Mouse (Mus musculus): ENCODE results near the gene Slc8a3.

DNA sequence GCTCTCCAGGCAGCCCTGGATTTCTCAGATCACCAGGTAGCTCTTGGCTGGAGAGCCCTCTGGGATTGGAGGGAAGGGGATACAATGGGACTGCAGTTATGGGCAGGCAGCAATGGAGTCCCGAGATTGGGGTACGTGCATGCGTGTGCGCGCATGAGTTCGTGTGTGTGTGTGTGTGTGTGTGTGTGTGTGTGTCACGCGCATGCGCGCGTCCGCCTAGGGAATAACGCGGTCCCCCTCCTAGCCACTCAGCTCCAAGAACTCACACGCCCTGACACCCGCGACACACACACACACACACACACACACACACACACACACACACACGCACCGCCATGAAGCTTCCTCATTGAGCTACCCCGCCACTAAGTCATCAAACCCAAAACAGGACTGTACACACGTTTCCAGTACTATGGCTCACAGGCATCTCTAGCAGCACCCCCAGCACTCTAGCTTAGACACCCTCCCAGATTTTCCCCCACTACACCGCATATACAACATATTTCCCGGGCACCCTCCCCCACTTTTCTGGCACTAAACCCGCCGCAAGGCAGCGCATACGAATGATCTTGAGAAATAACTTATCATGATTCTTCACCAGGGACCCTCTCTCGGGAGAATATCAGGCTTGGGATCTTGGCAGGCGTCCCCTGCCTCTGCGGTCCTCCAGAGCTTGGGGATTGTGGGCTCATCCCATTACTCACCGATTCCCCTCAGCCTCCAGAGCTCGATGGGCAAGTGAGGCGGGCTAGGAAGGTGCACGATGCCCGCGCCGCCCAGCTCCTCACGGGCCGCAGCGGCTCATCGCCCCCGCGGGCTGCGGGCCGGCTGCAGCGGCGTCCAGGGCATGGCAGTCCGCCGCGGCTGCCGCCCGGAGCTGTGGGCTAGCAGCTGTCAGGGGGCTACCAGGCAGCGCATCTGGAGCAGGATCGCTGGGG, 774 bp downstream of the Slc8a3 start:
- no peak for TF ChIP-seq POLR2A (IDR thresholded peaks at IDR 0.05; ENCODE audit: insufficient read length, low read depth)
- TF ChIP-seq REST (IDR thresholded peaks at IDR 0.05; ENCODE audit: insufficient read depth, insufficient read length): no peak
- TF ChIP-seq CEBPB (IDR thresholded peaks at IDR 0.05; ENCODE audit: insufficient read depth, poor library complexity, severe bottlenecking): no peak
- TF ChIP-seq USF1 (IDR thresholded peaks at IDR 0.05; ENCODE audit: low read depth): no peak
- no peak for TF ChIP-seq MYOD1 (IDR thresholded peaks at IDR 0.05; ENCODE audit: control insufficient read depth in 1 of 3, insufficient read length in 2 of 3, low read depth in 2 of 3)
- no peak for TF ChIP-seq TCF12 (IDR thresholded peaks at IDR 0.05; ENCODE audit: insufficient read depth, poor library complexity, severe bottlenecking)
- TF ChIP-seq MAX (IDR thresholded peaks at IDR 0.05; ENCODE audit: low read depth): no peak
- no peak for TF ChIP-seq MYOG (IDR thresholded peaks at IDR 0.05; ENCODE audit: control insufficient read depth in 1 of 3, insufficient read depth in 1 of 3, insufficient read length in 2 of 3, low read depth in 2 of 3)
- TF ChIP-seq E2F4 (IDR thresholded peaks at IDR 0.05; ENCODE audit: insufficient read depth): no peak
- TF ChIP-seq TCF3 (IDR thresholded peaks at IDR 0.05; ENCODE audit: insufficient read length, low read depth): no peak
- TF ChIP-seq POLR2AphosphoS2 (IDR thresholded peaks at IDR 0.05; ENCODE audit: insufficient read length, low read depth): no peak
